Mouse (Mus musculus) kidney, postnatal 0 days (tissue): Measurements from ENCODE around the gene Agtpbp1. TPM values are rescaled to one million over a fixed set of nuclear protein-coding genes. Genes with fewer than 3 reads are reported as not detected.

Source experiments
- ATAC-seq: fragments of 200-750 bp; cut with Nextera tagmentation; replicated peaks from 2 replicates; pipeline ENCODE4 v1.8.0; 2017; ENCODE audit warnings: low read depth, moderate number of reproducible peaks, moderate TSS enrichment, moderate library complexity; ENCODE audit not compliant: low FRiP score
- DNase-seq: peaks from one replicate; pipeline ENCODE4 v3.0.0-alpha.2; 2016; ENCODE audit warnings: low spot score
- H3K27ac ChIP-seq: fragments of 300-500 bp; sonication (generic); 2 replicates; pipeline ENCODE4 v1.5.1; 2014; ENCODE audit warnings: mild to moderate bottlenecking
- H3K27me3 ChIP-seq: fragments of 300-500 bp; sonication (generic); 2 replicates; pipeline ENCODE4 v1.6.1; 2014; ENCODE audit warnings: low read length, mixed read lengths; ENCODE audit not compliant: insufficient read depth
- H3K36me3 ChIP-seq: fragments of 300-500 bp; sonication (generic); 2 replicates; pipeline ENCODE4 v1.6.1; 2014; ENCODE audit warnings: low read length, mixed read lengths; ENCODE audit not compliant: insufficient read depth
- H3K4me1 ChIP-seq: fragments of 300-500 bp; sonication (generic); replicated peaks from 2 replicates; pipeline ENCODE4 v1.6.1; 2014; ENCODE audit warnings: antibody characterized with exemption, low read length, mixed read lengths; ENCODE audit not compliant: insufficient read depth
- H3K4me2 ChIP-seq: fragments of 300-500 bp; sonication (generic); 2 replicates; pipeline ENCODE4 v1.6.1; 2014; ENCODE audit warnings: mild to moderate bottlenecking, low read length, moderate library complexity, mixed read lengths
- H3K4me3 ChIP-seq: fragments of 300-500 bp; sonication (generic); replicated peaks from 2 replicates; pipeline ENCODE4 v1.5.1; 2014; ENCODE audit warnings: low read depth, low read length
- H3K9ac ChIP-seq: fragments of 300-500 bp; sonication (generic); 2 replicates; pipeline ENCODE4 v1.6.1; 2014; ENCODE audit warnings: low read depth, low read length
- H3K9me3 ChIP-seq: fragments of 300-500 bp; sonication (generic); replicated peaks from 2 replicates; pipeline ENCODE4 v1.6.1; 2016; ENCODE audit warnings: low read length, inconsistent platforms, mixed read lengths
- CTCF ChIP-seq: IDR thresholded peaks from 2 replicates; pipeline ENCODE4 v1.5.1; 2016; ENCODE audit warnings: antibody characterized with exemption, low read depth, mild to moderate bottlenecking, moderate library complexity
- WGBS: fragments of 180-500 bp; shearing (Covaris S2); extraction: QIAGEN DNeasy Blood & Tissue Kit; methylation state at CpG from one replicate; pipeline ENCODE4 v1.1.7; 2014; 5-methylcytosine and 5-hydroxymethylcytosine counted together
- polyA plus RNA-seq: library from polyadenylated mRNA; unstranded; fragments of >200 nt; fragmentation: Nextera tagmentation; extraction: Ambion mirVana; gene quantifications from 2 replicates; pipeline ENCODE4 v1.2.1, GENCODE M21; 2015

The Agtpbp1 gene
- polyA plus RNA-seq, 1 experiment from 2014 or later = 10.1 TPM

GRCm38 (mm10) chr13:59429369-59429768 lies 155.7 kb downstream of the Agtpbp1 start:
- no peaks in the 10 kb centered on the region for H3K27me3 ChIP-seq
- no peak overlapping the region for H3K4me2 ChIP-seq
- TF ChIP-seq CTCF = no peak
- no peak overlapping the region for H3K9ac ChIP-seq
- H3K4me1 ChIP-seq = no peaks in the 10 kb centered on the region
- no peak for DNase-seq
- H3K9me3 ChIP-seq = no peaks in the 10 kb centered on the region
- no peak overlapping the region for H3K27ac ChIP-seq
- no peaks in the 10 kb centered on the region for H3K36me3 ChIP-seq
- no peak overlapping the region for H3K4me3 ChIP-seq
- ATAC-seq = no peak
- WGBS = 87% methylated on average over 6 of the region's 6 CpGs

- H3K36me3 ChIP-seq = no peaks in the 10 kb centered on the region
- no peak overlapping the region for H3K4me2 ChIP-seq
- TF ChIP-seq CTCF = no peak
- no peak overlapping the region for H3K4me3 ChIP-seq
- ATAC-seq (no peak), DNase-seq (no peak)
- no peak overlapping the region for H3K27ac ChIP-seq
- no peaks in the 10 kb centered on the region for H3K9me3 ChIP-seq
- H3K4me1 ChIP-seq = no peaks in the 10 kb centered on the region
- H3K9ac ChIP-seq = no peak overlapping the region
- 75% methylated on average over 5 of the region's 5 CpGs for WGBS
- H3K27me3 ChIP-seq = no peaks in the 10 kb centered on the region
Observed at GRCm38 (mm10) chr13:59423871-59424270, 161.2 kb downstream of the Agtpbp1 start.

GRCm38 (mm10) chr13:59416530-59417230 lies 168.3 kb downstream of the Agtpbp1 start:
- WGBS = 74% methylated on average over 15 of the region's 15 CpGs
- H3K27ac ChIP-seq = no peak overlapping the region
- H3K4me1 ChIP-seq = no peaks in the 10 kb centered on the region
- H3K27me3 ChIP-seq = no peaks in the 10 kb centered on the region
- H3K4me3 ChIP-seq = no peak overlapping the region
- DNase-seq (no peak), ATAC-seq (no peak)
- no peaks in the 10 kb centered on the region for H3K36me3 ChIP-seq
- TF ChIP-seq CTCF = no peak
- no peak overlapping the region for H3K4me2 ChIP-seq
- no peak overlapping the region for H3K9ac ChIP-seq
- H3K9me3 ChIP-seq = no peaks in the 10 kb centered on the region

- H3K27ac ChIP-seq = no peak overlapping the region
- H3K9ac ChIP-seq = no peak overlapping the region
- H3K4me2 ChIP-seq = no peak overlapping the region
- H3K4me3 ChIP-seq = no peak overlapping the region
- no peak for TF ChIP-seq CTCF
- H3K27me3 ChIP-seq = no peaks in the 10 kb centered on the region
- ATAC-seq (no peak), DNase-seq (no peak)
- H3K36me3 ChIP-seq = no peaks in the 10 kb centered on the region
- H3K4me1 ChIP-seq = no peaks in the 10 kb centered on the region
- 89% methylated on average over 9 of the region's 9 CpGs for WGBS
- no peaks in the 10 kb centered on the region for H3K9me3 ChIP-seq
Observed at GRCm38 (mm10) chr13:59413885-59414284, 171.1 kb downstream of the Agtpbp1 start.

GRCm38 (mm10) chr13:59412672-59413071 lies 172.4 kb downstream of the Agtpbp1 start:
- Histone ChIP-seq H3K9ac (no peak overlapping the region), H3K9me3 (no peaks in the 10 kb centered on the region), H3K36me3 (no peaks in the 10 kb centered on the region), H3K4me1 (no peaks in the 10 kb centered on the region), H3K4me3 (no peak overlapping the region), H3K4me2 (no peak overlapping the region), H3K27ac (no peak overlapping the region), H3K27me3 (no peaks in the 10 kb centered on the region)
- TF ChIP-seq CTCF = no peak
- no peak for DNase-seq
- WGBS = 83% methylated on average over 4 of the region's 4 CpGs
- ATAC-seq = no peak

GRCm38 (mm10) chr13:59407182-59407581 lies 177.8 kb downstream of the Agtpbp1 start:
- Histone ChIP-seq H3K4me2 (no peak overlapping the region), H3K36me3 (no peaks in the 10 kb centered on the region), H3K27me3 (no peaks in the 10 kb centered on the region), H3K4me3 (no peak overlapping the region), H3K4me1 (no peaks in the 10 kb centered on the region), H3K9ac (no peak overlapping the region), H3K9me3 (no peaks in the 10 kb centered on the region), H3K27ac (no peak overlapping the region)
- TF ChIP-seq CTCF = no peak
- ATAC-seq (no peak), DNase-seq (no peak)
- WGBS = 75% methylated on average over 6 of the region's 6 CpGs
